Mouse (Mus musculus): Measurements from ENCODE around the gene Col5a1. TPM values are rescaled to one million over a fixed set of nuclear protein-coding genes. Genes with fewer than 3 reads are reported as not detected.

The Col5a1 gene
- polyA plus RNA-seq, 1 experiment from 2014 or later: 78.1 TPM

Other genes starting within 250 kb of the Col5a1 start
- gene Rxra, start 210.0 kb upstream of the Col5a1 start, polyA plus RNA-seq (2015; fragmentation: Nextera tagmentation; extraction: Ambion mirVana): 9.9 and 11.4 TPM in 2 replicates
- 0.42 and 1.0 TPM in 2 replicates for gene Fcnb, start 198.5 kb downstream of the Col5a1 start, polyA plus RNA-seq (2015; fragmentation: Nextera tagmentation; extraction: Ambion mirVana)

Measured in intestine, embryonic 16.5 days (tissue).